Mouse (Mus musculus) CD4-positive, CD25-positive, alpha-beta regulatory T cell, adult 2 months (primary cell): ENCODE results near the gene Zfp592.

Source experiments
- DNase-seq: peaks from one replicate; pipeline ENCODE4 v3.0.0-alpha.2; 2012; ENCODE audit warnings: low read depth, low spot score

The Zfp592 gene

GRCm38 (mm10) chr7:80993834-80994662 is 567 bp downstream of the Zfp592 start:
- DNase-seq, result no peak

GRCm38 (mm10) chr7:80994663-80995005 is 1.2 kb downstream of the Zfp592 start:
- DNase-seq, result peak; percentile 42

GRCm38 (mm10) chr7:80995266-80996146 is 2.0 kb downstream of the Zfp592 start:
- DNase-seq, result peak; percentile 61

- DNase-seq, result no peak
These were observed 4.3 kb downstream of the Zfp592 start for GRCm38 (mm10) chr7:80997776-80998175.

GRCm38 (mm10) chr7:80999536-80999935 is 6.1 kb downstream of the Zfp592 start:
- DNase-seq, result no peak

GRCm38 (mm10) chr7:81001844-81002243 is 8.4 kb downstream of the Zfp592 start:
- DNase-seq, result no peak

GRCm38 (mm10) chr7:81004556-81005079 is 11.1 kb downstream of the Zfp592 start:
- DNase-seq, result peak; percentile 37

GRCm38 (mm10) chr7:81005969-81006368 is 12.5 kb downstream of the Zfp592 start:
- no peak for DNase-seq

GRCm38 (mm10) chr7:81008285-81008684 is 14.8 kb downstream of the Zfp592 start:
- peak; percentile 53 for DNase-seq

- DNase-seq, result no peak
These were observed 18.1 kb downstream of the Zfp592 start for GRCm38 (mm10) chr7:81011576-81011975.

- DNase-seq, result no peak
These were observed 26.8 kb downstream of the Zfp592 start for GRCm38 (mm10) chr7:81020307-81020706.

- no peak for DNase-seq
These were observed 29.2 kb downstream of the Zfp592 start for GRCm38 (mm10) chr7:81022731-81023130.

GRCm38 (mm10) chr7:81024118-81024517 is 30.6 kb downstream of the Zfp592 start:
- peak; percentile 28 for DNase-seq

- no peak for DNase-seq
These were observed 31.2 kb downstream of the Zfp592 start for GRCm38 (mm10) chr7:81024651-81025050.

GRCm38 (mm10) chr7:81025751-81026150 is 32.3 kb downstream of the Zfp592 start:
- no peak for DNase-seq

- no peak for DNase-seq
These were observed 46.2 kb downstream of the Zfp592 start for GRCm38 (mm10) chr7:81039711-81040110.

GRCm38 (mm10) chr7:81043023-81043620 is 49.6 kb downstream of the Zfp592 start:
- DNase-seq, result no peak

GRCm38 (mm10) chr7:81047847-81048246 is 54.4 kb downstream of the Zfp592 start:
- DNase-seq, result no peak

GRCm38 (mm10) chr7:81048513-81048912 is 55.0 kb downstream of the Zfp592 start:
- DNase-seq, result no peak

GRCm38 (mm10) chr7:81049966-81050365 is 56.5 kb downstream of the Zfp592 start:
- no peak for DNase-seq

GRCm38 (mm10) chr7:81055709-81056370 is 62.4 kb downstream of the Zfp592 start:
- DNase-seq, result no peak
